Mouse (Mus musculus) heart, embryonic 15.5 days (tissue): ENCODE results near the gene Cux2. TPM values are rescaled to one million over a fixed set of nuclear protein-coding genes. Genes with fewer than 3 reads are reported as not detected.

ENCODE experiments used
- ATAC-seq: fragments of 200-750 bp; cut with Nextera tagmentation; replicated peaks from 2 replicates; pipeline ENCODE4 v1.8.0; 2017; ENCODE audit warnings: low read depth, moderate TSS enrichment; ENCODE audit not compliant: insufficient number of reproducible peaks, insufficient read depth, low FRiP score
- H3K27ac ChIP-seq: fragments of 300-500 bp; sonication (generic); 2 replicates; pipeline ENCODE4 v1.5.1; 2015; ENCODE audit warnings: mild to moderate bottlenecking, inconsistent platforms
- H3K27me3 ChIP-seq: fragments of 300-500 bp; sonication (generic); 2 replicates; pipeline ENCODE4 v1.6.1; 2015; ENCODE audit warnings: inconsistent platforms
- H3K36me3 ChIP-seq: fragments of 300-500 bp; sonication (generic); 2 replicates; pipeline ENCODE4 v1.6.1; 2015; ENCODE audit warnings: mild to moderate bottlenecking, inconsistent platforms
- H3K4me1 ChIP-seq: fragments of 300-500 bp; sonication (generic); replicated peaks from 2 replicates; pipeline ENCODE4 v1.6.1; 2015; ENCODE audit warnings: inconsistent platforms
- H3K4me2 ChIP-seq: fragments of 300-500 bp; sonication (generic); 2 replicates; pipeline ENCODE4 v1.6.1; 2015; ENCODE audit warnings: inconsistent platforms, mild to moderate bottlenecking, moderate library complexity
- H3K4me3 ChIP-seq: fragments of 300-500 bp; sonication (generic); 2 replicates; pipeline ENCODE4 v1.5.1; 2015; ENCODE audit warnings: mild to moderate bottlenecking, inconsistent platforms
- H3K9ac ChIP-seq: fragments of 300-500 bp; sonication (generic); 2 replicates; pipeline ENCODE4 v1.6.1; 2015; ENCODE audit warnings: mild to moderate bottlenecking, inconsistent platforms
- H3K9me3 ChIP-seq: fragments of 300-500 bp; sonication (generic); replicated peaks from 2 replicates; pipeline ENCODE4 v1.6.1; 2016; ENCODE audit warnings: inconsistent platforms
- WGBS: fragments of 180-500 bp; shearing (Covaris S2); methylation state at CpG from one replicate; pipeline ENCODE4 v1.1.7; 2015; ENCODE audit warnings: mixed read lengths; 5-methylcytosine and 5-hydroxymethylcytosine counted together
- polyA plus RNA-seq: library from polyadenylated mRNA; unstranded; fragments of >200 nt; fragmentation: Nextera tagmentation; extraction: Ambion mirVana; gene quantifications from 2 replicates; pipeline ENCODE4 v1.2.1, GENCODE M21; 2015

Cux2 gene
- polyA plus RNA-seq, 1 experiment from 2014 or later = 3.9 TPM

DNA sequence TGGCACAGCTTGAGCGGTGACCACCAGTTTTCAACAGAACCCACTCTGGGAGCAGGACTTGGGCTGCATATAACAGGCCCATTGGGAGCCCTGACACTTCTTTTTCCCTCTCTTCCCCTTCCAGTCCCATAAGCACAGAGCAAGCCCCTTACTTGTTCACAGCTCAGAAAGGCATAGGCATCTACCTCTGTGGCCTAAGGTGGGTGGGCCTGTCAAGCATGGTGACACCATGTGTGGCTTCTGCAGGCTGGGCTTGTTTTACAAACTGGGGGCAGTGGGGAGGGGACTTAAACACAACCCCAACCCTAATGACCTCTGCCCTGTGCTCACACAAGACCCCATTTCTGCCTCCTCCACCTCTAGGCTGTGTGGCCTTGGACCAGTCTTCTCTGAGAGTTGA is 226.2 kb downstream of the Cux2 start:
- H3K27ac ChIP-seq = peak overlapping the region; percentile 78
- no peaks in the 10 kb centered on the region for H3K27me3 ChIP-seq
- no peak overlapping the region for H3K9ac ChIP-seq
- no peaks in the 10 kb centered on the region for H3K9me3 ChIP-seq
- ATAC-seq = no peak
- H3K36me3 ChIP-seq = peaks cover 33% of the 10 kb centered on the region
- WGBS = 91% methylated on average over 1 of the region's 1 CpGs
- peaks cover 58% of the 10 kb centered on the region for H3K4me1 ChIP-seq
- no peak overlapping the region for H3K4me2 ChIP-seq
- H3K4me3 ChIP-seq = no peak overlapping the region

DNA sequence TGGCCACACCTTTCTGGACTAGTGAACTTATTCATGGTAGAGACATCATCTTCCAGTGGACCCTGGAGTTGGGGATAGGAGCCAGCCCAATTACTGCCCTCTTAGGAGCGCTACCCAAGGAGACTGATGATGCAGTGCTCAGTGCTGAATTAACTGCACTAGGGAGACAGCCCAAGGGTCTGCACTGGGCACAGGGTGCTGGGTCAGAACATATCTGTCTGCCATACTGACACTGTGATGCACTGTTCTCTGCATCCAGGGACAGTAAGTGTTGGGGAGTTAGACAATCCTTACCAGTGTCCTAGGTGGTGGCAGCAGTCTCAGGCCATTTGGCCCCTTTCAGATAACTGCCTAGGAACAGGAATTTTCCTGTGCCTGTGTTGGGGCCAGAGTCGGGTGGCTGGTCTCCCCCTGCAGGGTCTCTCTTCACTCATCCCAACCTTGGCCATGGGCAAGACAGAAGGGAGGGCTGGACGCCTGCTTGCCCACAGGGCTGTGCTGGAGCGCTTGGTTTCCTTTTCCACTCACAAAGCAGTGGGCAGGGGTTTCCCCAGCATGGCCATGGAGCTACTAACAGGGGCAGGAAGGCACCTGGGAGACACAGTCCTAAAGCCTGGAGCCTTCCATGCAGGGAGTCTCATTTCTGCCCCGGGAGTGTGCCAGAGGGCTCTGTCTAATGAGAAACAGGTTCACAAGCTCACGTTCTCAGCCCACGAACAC is 227.0 kb downstream of the Cux2 start:
- Histone ChIP-seq H3K36me3 (peaks cover 35% of the 10 kb centered on the region), H3K4me2 (no peak overlapping the region), H3K27me3 (no peaks in the 10 kb centered on the region), H3K4me3 (no peak overlapping the region), H3K9ac (no peak overlapping the region), H3K4me1 (peaks cover 53% of the 10 kb centered on the region), H3K9me3 (no peaks in the 10 kb centered on the region), H3K27ac (0 out of 2 replicates have a peak overlapping the region, but pooled peaks have one; percentile 78)
- ATAC-seq = no peak
- WGBS = 66% methylated on average over 7 of the region's 7 CpGs

DNA sequence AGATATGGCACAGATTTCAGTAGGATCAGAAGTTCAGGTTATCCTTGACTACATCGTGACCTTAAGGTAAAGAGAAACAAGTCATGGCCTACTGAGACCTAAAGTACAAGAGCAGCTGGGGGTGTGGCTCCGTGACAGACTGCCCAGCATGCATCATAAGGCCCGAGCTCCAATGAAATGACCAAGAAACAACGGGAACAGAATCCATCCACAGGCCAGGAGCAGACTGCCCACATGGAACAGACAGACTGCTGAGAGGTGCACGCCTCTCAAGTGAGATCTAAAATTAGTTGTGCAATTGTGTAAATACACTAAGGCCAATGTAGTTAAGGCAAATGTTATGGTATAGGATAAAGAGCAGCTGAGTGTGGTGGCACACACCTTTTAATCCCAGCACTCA is 228.3 kb downstream of the Cux2 start:
- H3K9ac ChIP-seq = no peak overlapping the region
- peaks cover 53% of the 10 kb centered on the region for H3K4me1 ChIP-seq
- 63% methylated on average over 5 of the region's 5 CpGs for WGBS
- peaks cover 45% of the 10 kb centered on the region for H3K36me3 ChIP-seq
- no peak overlapping the region for H3K4me2 ChIP-seq
- no peak for ATAC-seq
- H3K9me3 ChIP-seq = no peaks in the 10 kb centered on the region
- no peaks in the 10 kb centered on the region for H3K27me3 ChIP-seq
- H3K4me3 ChIP-seq = no peak overlapping the region
- no peak overlapping the region for H3K27ac ChIP-seq

DNA sequence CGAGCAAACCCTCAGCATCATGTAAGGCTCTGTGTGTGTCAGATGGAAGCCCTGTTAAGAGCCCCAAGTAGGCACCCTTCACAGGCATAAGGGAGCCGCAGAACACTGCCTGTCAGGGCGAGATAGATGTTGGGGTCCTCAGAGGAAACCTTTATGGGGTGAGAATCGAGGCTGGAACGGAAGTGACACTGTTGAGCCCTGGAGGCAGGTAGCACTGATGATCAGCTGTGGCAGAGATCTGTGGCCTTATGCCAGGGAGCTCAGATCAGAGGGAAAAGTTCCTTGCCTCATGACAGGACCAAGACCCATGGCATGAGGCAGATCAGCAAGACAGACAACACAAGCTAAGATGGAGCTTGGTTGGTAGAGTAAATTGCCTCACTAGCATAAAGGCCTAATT is 228.8 kb downstream of the Cux2 start:
- H3K4me1 ChIP-seq = peaks cover 53% of the 10 kb centered on the region
- 77% methylated on average over 5 of the region's 5 CpGs for WGBS
- H3K9ac ChIP-seq = no peak overlapping the region
- H3K4me2 ChIP-seq = no peak overlapping the region
- H3K27me3 ChIP-seq = no peaks in the 10 kb centered on the region
- H3K4me3 ChIP-seq = no peak overlapping the region
- H3K36me3 ChIP-seq = peaks cover 46% of the 10 kb centered on the region
- no peak for ATAC-seq
- no peaks in the 10 kb centered on the region for H3K9me3 ChIP-seq
- H3K27ac ChIP-seq = no peak overlapping the region

DNA sequence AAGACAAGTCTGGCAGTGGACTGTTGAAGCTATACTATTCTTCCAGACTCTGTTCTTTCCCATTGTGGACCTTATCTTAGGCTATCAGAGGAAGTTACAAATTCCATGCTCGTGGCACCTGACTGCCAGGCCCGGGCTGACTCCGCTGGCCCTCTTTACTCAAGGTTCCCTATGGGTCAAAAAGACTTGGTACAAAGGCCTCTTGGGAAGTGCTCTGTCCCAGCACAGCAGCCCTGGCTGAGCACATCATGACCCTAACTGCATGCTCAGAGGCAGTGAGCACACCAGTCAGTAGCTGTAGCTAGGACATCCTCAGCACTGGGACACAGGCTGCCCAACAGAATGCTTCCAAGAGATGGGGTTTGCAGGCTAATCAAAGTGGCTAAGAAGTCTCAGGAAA is 229.2 kb downstream of the Cux2 start:
- ATAC-seq = no peak
- Histone ChIP-seq H3K36me3 (peaks cover 47% of the 10 kb centered on the region), H3K27me3 (no peaks in the 10 kb centered on the region), H3K9ac (no peak overlapping the region), H3K4me2 (no peak overlapping the region), H3K27ac (no peak overlapping the region), H3K4me3 (no peak overlapping the region), H3K4me1 (peaks cover 53% of the 10 kb centered on the region), H3K9me3 (no peaks in the 10 kb centered on the region)
- WGBS = 49% methylated on average over 3 of the region's 3 CpGs

DNA sequence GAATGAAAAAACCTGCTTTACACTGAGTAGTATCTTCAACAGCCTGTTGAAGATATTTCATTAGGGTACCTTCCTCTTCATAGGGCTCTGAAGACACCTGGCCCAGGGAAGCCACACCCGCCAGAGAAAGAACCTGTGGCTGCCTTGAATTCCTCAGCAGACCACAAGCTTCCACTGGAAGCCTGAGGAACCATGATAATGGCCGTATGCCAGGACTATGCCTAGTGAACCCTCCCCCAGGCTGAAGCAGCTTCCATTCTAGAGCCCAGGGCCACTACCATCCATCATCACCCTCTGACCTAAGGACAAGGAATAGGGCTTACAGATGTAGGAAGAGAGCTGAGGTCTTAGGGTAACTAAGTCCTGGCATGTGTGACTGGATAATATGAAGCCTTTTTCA is 229.7 kb downstream of the Cux2 start:
- Histone ChIP-seq H3K4me3 (no peak overlapping the region), H3K9me3 (no peaks in the 10 kb centered on the region), H3K4me1 (peaks cover 53% of the 10 kb centered on the region), H3K4me2 (no peak overlapping the region), H3K27ac (peak overlapping the region; percentile 20; the same call in 1 of the 2 replicates), H3K36me3 (peaks cover 46% of the 10 kb centered on the region), H3K9ac (no peak overlapping the region), H3K27me3 (no peaks in the 10 kb centered on the region)
- ATAC-seq = no peak
- WGBS = 41% methylated on average over 2 of the region's 2 CpGs

DNA sequence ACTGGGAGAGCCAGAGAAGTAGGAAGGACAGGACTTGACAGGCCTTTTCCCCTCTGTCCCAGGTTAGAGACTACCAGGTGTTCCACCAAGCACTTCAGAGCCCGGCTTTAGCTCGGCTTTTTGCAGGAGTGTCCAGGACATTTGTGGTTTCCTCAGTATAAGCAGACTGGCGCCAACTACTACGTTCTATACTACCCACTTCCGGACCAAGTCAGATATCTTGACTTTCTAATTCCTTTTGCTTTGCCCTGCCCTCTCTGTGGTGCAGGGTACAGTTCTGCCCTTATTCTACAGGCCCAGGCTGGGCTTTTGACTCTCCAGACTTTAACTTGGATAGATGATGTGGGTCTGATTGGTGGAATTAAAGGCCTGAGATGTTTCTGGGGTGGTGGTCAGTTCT is 230.3 kb downstream of the Cux2 start:
- Histone ChIP-seq H3K9ac (no peak overlapping the region), H3K4me3 (no peak overlapping the region), H3K27ac (peak overlapping the region; percentile 20; the same call in 1 of the 2 replicates), H3K4me1 (peaks cover 52% of the 10 kb centered on the region), H3K4me2 (no peak overlapping the region), H3K27me3 (no peaks in the 10 kb centered on the region), H3K36me3 (peaks cover 46% of the 10 kb centered on the region), H3K9me3 (no peaks in the 10 kb centered on the region)
- 84% methylated on average over 5 of the region's 5 CpGs for WGBS
- ATAC-seq = no peak

DNA sequence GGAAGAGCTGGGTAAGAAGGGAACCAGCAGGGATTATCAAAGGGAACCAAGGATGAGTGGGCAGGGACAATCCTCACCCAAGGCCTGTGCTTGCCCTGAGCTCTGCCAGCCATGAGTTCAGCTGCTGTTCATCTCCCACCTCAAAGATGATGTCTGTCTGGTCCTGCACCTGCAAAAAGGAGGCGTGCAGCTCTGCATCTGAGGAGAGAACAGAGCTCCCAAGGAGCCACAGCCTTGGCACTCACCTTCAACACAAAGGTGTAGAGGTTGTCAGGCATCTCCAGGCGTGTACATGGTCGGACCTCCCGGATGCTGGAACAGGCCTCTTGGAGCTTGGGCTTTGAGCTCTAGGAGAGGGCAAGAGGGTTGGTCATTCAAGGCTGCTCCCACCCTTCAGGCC is 231.0 kb downstream of the Cux2 start:
- WGBS = 86% methylated on average over 4 of the region's 4 CpGs
- H3K4me3 ChIP-seq = no peak overlapping the region
- H3K9me3 ChIP-seq = no peaks in the 10 kb centered on the region
- no peak overlapping the region for H3K27ac ChIP-seq
- no peaks in the 10 kb centered on the region for H3K27me3 ChIP-seq
- no peak overlapping the region for H3K9ac ChIP-seq
- no peak overlapping the region for H3K4me2 ChIP-seq
- peaks cover 45% of the 10 kb centered on the region for H3K4me1 ChIP-seq
- no peak for ATAC-seq
- H3K36me3 ChIP-seq = peaks cover 53% of the 10 kb centered on the region

DNA sequence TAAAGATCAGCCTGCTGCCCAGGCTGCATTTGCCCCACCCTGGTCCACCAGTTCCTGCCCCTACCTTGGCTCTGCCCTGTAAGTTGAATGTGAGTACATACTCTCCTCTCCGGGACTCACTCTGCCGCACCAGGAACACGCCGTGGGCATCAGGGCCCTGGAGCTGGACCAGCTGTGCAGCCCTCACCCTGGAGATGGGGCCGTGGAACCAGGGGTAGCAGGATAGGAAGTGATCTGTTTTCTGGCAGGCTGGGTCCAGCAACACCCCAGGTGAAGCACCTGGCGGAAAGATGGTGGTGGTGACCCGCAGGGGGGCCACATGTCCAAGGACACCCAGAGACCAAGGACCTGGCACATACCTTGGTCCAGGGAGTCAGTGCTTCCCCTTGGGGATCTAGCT is 231.5 kb downstream of the Cux2 start:
- Histone ChIP-seq H3K9ac (no peak overlapping the region), H3K36me3 (peaks cover 58% of the 10 kb centered on the region), H3K27me3 (no peaks in the 10 kb centered on the region), H3K4me2 (no peak overlapping the region), H3K9me3 (no peaks in the 10 kb centered on the region), H3K27ac (no peak overlapping the region), H3K4me3 (no peak overlapping the region), H3K4me1 (peaks cover 40% of the 10 kb centered on the region)
- ATAC-seq = no peak
- WGBS = 92% methylated on average over 7 of the region's 7 CpGs

DNA sequence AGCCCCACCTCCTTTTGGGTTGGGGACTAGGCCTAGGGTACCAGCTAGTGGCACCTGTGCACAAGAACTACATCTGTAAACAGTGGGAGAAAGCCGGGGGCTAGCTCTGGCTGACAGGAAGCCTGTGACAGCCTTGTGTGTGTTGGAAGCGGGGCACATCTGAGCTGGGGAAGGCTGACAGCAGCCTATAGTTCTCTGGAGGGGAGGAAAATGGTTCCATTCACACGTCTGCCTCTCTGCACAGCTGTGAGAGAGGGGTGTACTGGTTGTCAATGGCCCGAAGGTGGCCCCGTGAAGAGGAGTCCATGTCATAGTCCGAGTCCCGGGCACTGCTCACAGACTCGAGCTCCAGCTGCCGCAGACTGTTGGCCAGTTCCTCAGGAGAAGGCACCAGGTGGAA is 232.4 kb downstream of the Cux2 start:
- 80% methylated on average over 9 of the region's 9 CpGs for WGBS
- no peaks in the 10 kb centered on the region for H3K27me3 ChIP-seq
- ATAC-seq = no peak
- no peak overlapping the region for H3K4me2 ChIP-seq
- H3K36me3 ChIP-seq = peaks cover 66% of the 10 kb centered on the region
- H3K4me1 ChIP-seq = peaks cover 34% of the 10 kb centered on the region
- no peaks in the 10 kb centered on the region for H3K9me3 ChIP-seq
- no peak overlapping the region for H3K9ac ChIP-seq
- no peak overlapping the region for H3K4me3 ChIP-seq
- H3K27ac ChIP-seq = no peak overlapping the region

DNA sequence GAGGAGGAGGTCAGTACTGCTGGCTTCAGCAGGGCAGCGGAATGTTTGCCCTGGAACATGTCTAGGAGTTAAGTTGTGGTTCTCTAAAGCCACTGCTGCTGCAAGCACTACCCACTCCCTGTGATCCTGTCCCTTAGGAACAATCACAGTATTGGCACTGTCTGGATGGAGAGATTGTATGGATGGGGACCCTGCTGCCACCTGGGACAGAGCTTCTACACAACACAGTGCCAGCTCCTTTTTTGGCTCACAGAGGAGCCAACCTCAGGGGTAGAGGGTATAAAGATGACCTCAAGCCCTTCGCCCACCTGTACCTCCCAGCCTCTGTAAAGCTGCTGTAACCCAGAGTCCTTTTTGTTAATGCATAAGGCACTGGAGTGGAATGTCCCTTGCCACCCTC is 233.3 kb downstream of the Cux2 start:
- Histone ChIP-seq H3K4me1 (peaks cover 36% of the 10 kb centered on the region), H3K4me3 (no peak overlapping the region), H3K9ac (no peak overlapping the region), H3K27me3 (no peaks in the 10 kb centered on the region), H3K36me3 (peaks cover 71% of the 10 kb centered on the region), H3K4me2 (no peak overlapping the region), H3K27ac (no peak overlapping the region), H3K9me3 (no peaks in the 10 kb centered on the region)
- ATAC-seq = no peak
- 89% methylated on average over 2 of the region's 2 CpGs for whole genome bisulfite sequencing

DNA sequence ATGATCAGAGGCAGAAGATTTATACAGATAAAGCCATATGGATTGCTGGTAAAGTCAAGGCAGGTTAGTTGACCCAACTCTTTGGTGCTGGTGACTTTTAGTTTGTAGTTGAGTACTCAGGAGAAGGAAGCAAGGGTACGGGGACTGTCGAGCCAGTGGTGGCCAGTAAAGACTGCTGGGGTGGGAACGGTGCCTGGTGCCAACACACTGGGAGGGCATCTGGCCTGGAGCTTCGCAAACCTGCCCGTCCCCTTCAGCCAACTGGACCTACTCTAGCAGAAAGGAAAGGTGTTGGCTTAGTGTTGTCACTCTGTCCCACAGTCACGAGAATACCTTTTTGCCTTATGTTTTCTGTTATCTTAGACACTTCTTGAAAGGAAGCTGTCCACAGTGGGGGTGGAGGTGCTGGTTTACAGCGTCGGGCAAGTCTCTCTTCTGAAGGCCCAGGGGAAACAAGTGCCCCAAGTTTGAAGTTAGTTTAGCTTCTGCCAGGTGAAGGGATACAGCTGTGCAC is 234.0 kb downstream of the Cux2 start:
- no peak overlapping the region for H3K9ac ChIP-seq
- H3K27me3 ChIP-seq = no peaks in the 10 kb centered on the region
- H3K36me3 ChIP-seq = peaks cover 76% of the 10 kb centered on the region
- H3K27ac ChIP-seq = no peak overlapping the region
- 72% methylated on average over 8 of the region's 8 CpGs for WGBS
- H3K4me3 ChIP-seq = no peak overlapping the region
- H3K4me2 ChIP-seq = no peak overlapping the region
- no peaks in the 10 kb centered on the region for H3K9me3 ChIP-seq
- H3K4me1 ChIP-seq = peaks cover 36% of the 10 kb centered on the region
- ATAC-seq = no peak
